Mouse (Mus musculus): Measurements from ENCODE around the gene Atg10.

- no peak for TF ChIP-seq EP300 (IDR thresholded peaks at IDR 0.05; ENCODE audit: low read depth)
- TF ChIP-seq CTCF (IDR thresholded peaks at IDR 0.05; ENCODE audit: low read depth), result no peak
Observed at GRCm38 (mm10) chr13:91156949-91157348, 66.8 kb downstream of the Atg10 start.

Data from heart, postnatal 0 days (tissue).